Mouse (Mus musculus): Measurements from ENCODE around the gene Tpgs1.

DNA sequence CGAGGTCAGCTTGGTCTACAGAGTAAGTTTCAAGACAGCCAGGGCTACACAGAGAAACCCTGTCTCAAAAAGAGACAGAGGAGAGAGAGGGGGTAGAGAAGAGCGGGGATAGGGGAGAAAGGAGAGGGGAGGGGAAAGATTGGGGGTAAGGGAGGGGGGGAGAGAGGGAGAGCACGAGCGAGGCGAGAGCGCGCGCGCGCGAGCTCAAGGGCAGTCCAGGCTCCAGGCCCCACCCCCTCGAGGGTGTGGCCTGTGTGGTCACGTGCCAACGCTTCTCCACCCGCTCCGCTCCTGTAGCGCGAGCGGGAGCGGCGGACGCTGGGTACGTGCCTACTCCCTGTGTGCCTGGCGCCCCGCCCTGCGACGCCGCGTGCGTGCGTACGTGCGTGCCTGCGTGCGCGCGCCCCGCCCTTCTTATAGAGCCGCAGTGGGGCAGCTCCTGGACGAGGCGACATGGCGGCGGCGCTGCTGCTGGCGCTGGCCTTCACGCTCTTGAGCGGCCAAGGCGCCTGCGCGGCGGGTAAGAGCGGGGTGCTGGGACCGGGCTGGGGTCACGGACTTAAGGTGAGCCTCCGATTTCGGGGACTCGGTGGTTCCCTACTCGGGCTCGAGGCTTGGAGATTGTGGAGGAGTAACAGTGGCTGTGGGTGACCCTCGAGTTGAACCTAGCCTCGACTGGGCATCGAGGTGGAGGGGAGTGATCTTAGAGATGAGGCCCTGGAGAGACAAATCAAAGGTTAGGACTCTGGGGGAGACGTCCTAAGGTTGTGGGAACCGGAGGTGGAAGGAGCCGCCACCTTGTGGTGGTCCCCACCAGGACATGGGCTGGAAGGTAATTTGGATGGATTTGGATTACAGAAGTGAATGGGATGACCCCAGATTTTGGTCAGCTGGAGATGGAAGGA lies 35.1 kb downstream of the Tpgs1 start, which contains the start of gene Bsg:
- peak; percentile 50; the same call in 1 of the 2 replicates for TF ChIP-seq CTCF (IDR thresholded peaks at IDR 0.05; ENCODE audit: extremely low read depth, insufficient read length, insufficient replicate concordance, low read depth, low read length)
- TF ChIP-seq POLR2A (IDR thresholded peaks at IDR 0.05; ENCODE audit: low read depth, low read length), result peak; percentile 96

Measured in small intestine, adult 2 months (tissue).